Mouse (Mus musculus) hindbrain, embryonic 14.5 days (tissue): Measurements from ENCODE around the gene Dusp3. TPM values are rescaled to one million over a fixed set of nuclear protein-coding genes. Genes with fewer than 3 reads are reported as not detected.
A peak's percentile ranks its signal among the peaks of the same experiment; 100 is the strongest.

Source experiments
- ATAC-seq: fragments of 200-750 bp; cut with Nextera tagmentation; 2 replicates; pipeline ENCODE4 v1.8.0; 2017; ENCODE audit warnings: moderate number of reproducible peaks, mild to moderate bottlenecking, moderate TSS enrichment, moderate library complexity; ENCODE audit not compliant: low FRiP score
- DNase-seq: peaks from one replicate; pipeline ENCODE4 v3.0.0-alpha.2; 2015; ENCODE audit warnings: low spot score
- H3K27ac ChIP-seq: fragments of 300-500 bp; sonication (generic); 2 replicates; pipeline ENCODE4 v1.5.1; 2014; ENCODE audit warnings: mild to moderate bottlenecking, moderate library complexity
- H3K27me3 ChIP-seq: fragments of 300-500 bp; sonication (generic); 2 replicates; pipeline ENCODE4 v1.6.1; 2014; ENCODE audit warnings: mild to moderate bottlenecking, low read length, mixed read lengths; ENCODE audit not compliant: control insufficient read depth, insufficient read depth
- H3K36me3 ChIP-seq: fragments of 300-500 bp; sonication (generic); replicated peaks from 2 replicates; pipeline ENCODE4 v1.6.1; 2014; ENCODE audit not compliant: control insufficient read depth, insufficient read depth
- H3K4me1 ChIP-seq: fragments of 300-500 bp; sonication (generic); replicated peaks from 2 replicates; pipeline ENCODE4 v1.6.1; 2014; ENCODE audit warnings: antibody characterized with exemption, low read length, mixed read lengths; ENCODE audit not compliant: control insufficient read depth, insufficient read depth
- H3K4me2 ChIP-seq: fragments of 300-500 bp; sonication (generic); replicated peaks from 2 replicates; pipeline ENCODE4 v1.6.1; 2014; ENCODE audit warnings: mild to moderate bottlenecking, moderate library complexity
- H3K4me3 ChIP-seq: fragments of 300-500 bp; sonication (generic); replicated peaks from 2 replicates; pipeline ENCODE4 v1.5.1; 2014; ENCODE audit warnings: mild to moderate bottlenecking, low read length
- H3K9ac ChIP-seq: fragments of 300-500 bp; sonication (generic); 2 replicates; pipeline ENCODE4 v1.6.1; 2014
- H3K9me3 ChIP-seq: fragments of 300-500 bp; sonication (generic); 2 replicates; pipeline ENCODE4 v1.6.1; 2016; ENCODE audit warnings: low read length; ENCODE audit not compliant: control insufficient read depth
- WGBS: fragments of 180-500 bp; shearing (Covaris S2); extraction: QIAGEN DNeasy Blood & Tissue Kit; methylation state at CpG from one replicate; pipeline ENCODE4 v1.1.7; 2014; 5-methylcytosine and 5-hydroxymethylcytosine counted together
- polyA plus RNA-seq: library from polyadenylated mRNA; unstranded; fragments of >200 nt; fragmentation: Nextera tagmentation; extraction: Ambion mirVana; gene quantifications from 2 replicates; pipeline ENCODE4 v1.2.1, GENCODE M21; 2014

Dusp3 gene
- polyA plus RNA-seq, 1 experiment from 2014 or later = 24.0 TPM

DNA sequence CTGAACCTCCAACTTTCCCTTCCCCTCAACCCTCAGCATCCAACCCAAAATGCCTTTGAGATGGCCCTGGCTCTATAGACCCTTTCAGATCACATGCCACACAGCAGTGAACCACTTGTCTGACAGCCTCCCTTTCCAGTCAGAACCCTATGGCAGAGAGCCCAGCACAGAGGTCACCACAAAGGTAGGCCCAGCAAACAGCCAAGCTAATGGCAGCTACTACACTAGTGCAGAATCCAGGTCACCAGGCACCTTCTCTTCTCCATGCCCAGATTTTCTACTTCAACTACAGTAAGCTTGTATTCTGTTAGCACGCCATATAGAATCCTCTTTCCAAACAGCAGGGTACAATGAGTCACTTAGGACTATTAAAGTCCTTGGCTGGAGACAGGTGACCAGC is 29.3 kb upstream of the Dusp3 start:
- Histone ChIP-seq H3K4me1 (0 out of 2 replicates have a peak, but pooled peaks cover 3% of the 10 kb centered on the region), H3K27ac (no peak overlapping the region), H3K27me3 (no peaks in the 10 kb centered on the region), H3K4me2 (no peak overlapping the region), H3K4me3 (no peak overlapping the region), H3K36me3 (peaks cover 47% of the 10 kb centered on the region), H3K9me3 (no peaks in the 10 kb centered on the region), H3K9ac (no peak overlapping the region)
- no peak for DNase-seq
- 93% methylated on average over 1 of the region's 1 CpGs for WGBS
- ATAC-seq = no peak

DNA sequence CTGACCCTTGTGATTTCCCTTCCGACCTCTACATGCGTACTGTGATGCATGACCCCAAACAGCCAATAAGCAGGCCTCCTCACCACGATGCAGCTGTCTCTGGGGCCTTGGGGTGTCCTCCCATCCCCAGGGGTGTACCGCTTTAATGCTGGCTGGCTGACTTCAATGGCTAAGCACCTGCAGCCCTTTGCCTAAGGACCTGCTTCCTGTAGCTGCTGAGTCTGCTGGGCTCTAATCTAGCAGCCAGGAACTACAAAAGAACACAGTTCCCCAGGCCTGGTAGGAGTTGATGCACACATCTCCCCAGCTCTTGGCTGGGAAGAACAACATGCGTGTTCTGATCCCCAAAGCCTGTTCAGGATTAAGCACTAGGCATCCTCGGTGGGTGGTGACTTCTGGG is 28.7 kb upstream of the Dusp3 start:
- no peak overlapping the region for H3K27ac ChIP-seq
- peaks cover 50% of the 10 kb centered on the region for H3K36me3 ChIP-seq
- H3K9ac ChIP-seq = no peak overlapping the region
- H3K9me3 ChIP-seq = no peaks in the 10 kb centered on the region
- DNase-seq = no peak
- H3K27me3 ChIP-seq = no peaks in the 10 kb centered on the region
- 48% methylated on average over 6 of the region's 6 CpGs for WGBS
- H3K4me2 ChIP-seq = no peak overlapping the region
- ATAC-seq = no peak
- H3K4me1 ChIP-seq = peaks cover 5% of the 10 kb centered on the region; the same call in 1 of the 2 replicates
- no peak overlapping the region for H3K4me3 ChIP-seq

DNA sequence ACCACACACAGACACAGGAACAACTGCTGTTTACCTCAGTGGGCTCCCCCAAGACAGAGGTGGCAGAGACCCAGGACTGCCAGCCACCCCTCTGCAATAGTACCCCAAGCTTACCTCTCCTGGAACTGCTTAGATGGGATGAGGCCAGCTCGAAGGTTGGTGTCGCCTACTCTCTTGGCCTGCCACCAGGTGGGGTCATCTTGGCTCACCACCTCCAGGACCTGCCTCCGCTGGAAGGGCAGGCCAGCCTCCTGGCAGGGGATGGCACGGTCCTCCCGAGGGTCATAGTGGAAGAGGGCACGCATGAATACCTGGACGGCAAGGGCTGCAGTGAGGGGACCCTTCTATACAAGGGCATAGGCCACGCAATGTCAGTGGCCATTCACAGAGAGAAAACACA is 26.4 kb upstream of the Dusp3 start:
- Histone ChIP-seq H3K27ac (no peak overlapping the region), H3K4me2 (no peak overlapping the region), H3K9me3 (no peaks in the 10 kb centered on the region), H3K27me3 (no peaks in the 10 kb centered on the region), H3K9ac (no peak overlapping the region), H3K4me1 (peaks cover 14% of the 10 kb centered on the region; the same call in 1 of the 2 replicates), H3K36me3 (peaks cover 67% of the 10 kb centered on the region), H3K4me3 (no peak overlapping the region)
- no peak for ATAC-seq
- no peak for DNase-seq
- 87% methylated on average over 8 of the region's 8 CpGs for WGBS

DNA sequence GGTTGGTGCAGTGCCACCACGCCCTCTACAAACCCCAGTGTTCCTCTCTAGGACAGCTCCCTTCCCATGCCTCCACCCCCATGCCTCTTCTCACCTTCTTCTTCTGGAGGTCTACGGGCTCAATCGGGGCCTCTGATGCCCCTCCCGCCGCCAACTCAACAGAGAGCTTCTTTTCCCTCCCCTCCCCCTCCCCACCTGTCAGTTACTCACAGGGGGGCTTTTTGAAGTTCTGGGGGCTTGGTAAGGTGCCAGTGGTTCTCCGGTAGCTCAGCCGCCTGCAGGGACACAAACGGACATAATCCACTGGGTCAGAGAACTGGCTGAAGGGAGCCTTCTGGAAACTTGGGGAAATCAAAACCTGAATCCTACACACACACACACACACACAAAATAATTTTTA is 24.7 kb upstream of the Dusp3 start:
- DNase-seq = no peak
- peaks cover 14% of the 10 kb centered on the region; the same call in 1 of the 2 replicates for H3K4me1 ChIP-seq
- no peak overlapping the region for H3K9ac ChIP-seq
- H3K36me3 ChIP-seq = peaks cover 65% of the 10 kb centered on the region
- H3K27me3 ChIP-seq = no peaks in the 10 kb centered on the region
- no peak overlapping the region for H3K4me2 ChIP-seq
- H3K4me3 ChIP-seq = no peak overlapping the region
- no peak overlapping the region for H3K27ac ChIP-seq
- WGBS = 86% methylated on average over 8 of the region's 8 CpGs
- no peak for ATAC-seq
- no peaks in the 10 kb centered on the region for H3K9me3 ChIP-seq

DNA sequence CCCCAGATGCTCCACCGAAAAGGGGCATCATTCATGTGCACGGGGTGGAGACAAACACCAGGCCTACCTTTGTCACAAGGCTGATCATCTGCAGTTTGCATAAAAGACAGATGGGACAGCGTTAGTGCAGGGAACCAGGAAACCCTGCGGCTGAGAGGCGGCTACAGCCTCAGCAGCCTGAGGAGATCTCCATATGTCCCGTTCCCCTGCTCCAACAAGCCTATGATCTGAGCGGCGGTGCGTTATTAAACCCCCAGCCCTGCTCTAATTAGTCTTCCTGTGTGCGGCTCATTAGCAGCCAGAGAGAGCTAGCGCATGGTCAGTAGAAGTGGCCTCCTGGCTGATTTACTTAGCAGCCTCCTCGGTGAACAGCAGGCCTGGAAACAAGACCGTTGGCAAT is 23.3 kb upstream of the Dusp3 start:
- Histone ChIP-seq H3K4me1 (peaks cover 14% of the 10 kb centered on the region; the same call in 1 of the 2 replicates), H3K4me2 (no peak overlapping the region), H3K27ac (peak overlapping the region; percentile 76), H3K27me3 (no peaks in the 10 kb centered on the region), H3K9me3 (no peaks in the 10 kb centered on the region), H3K36me3 (peaks cover 62% of the 10 kb centered on the region), H3K4me3 (no peak overlapping the region), H3K9ac (no peak overlapping the region)
- ATAC-seq (peak; percentile 77), DNase-seq (peak; percentile 42)
- WGBS = 22% methylated on average over 13 of the region's 13 CpGs

DNA sequence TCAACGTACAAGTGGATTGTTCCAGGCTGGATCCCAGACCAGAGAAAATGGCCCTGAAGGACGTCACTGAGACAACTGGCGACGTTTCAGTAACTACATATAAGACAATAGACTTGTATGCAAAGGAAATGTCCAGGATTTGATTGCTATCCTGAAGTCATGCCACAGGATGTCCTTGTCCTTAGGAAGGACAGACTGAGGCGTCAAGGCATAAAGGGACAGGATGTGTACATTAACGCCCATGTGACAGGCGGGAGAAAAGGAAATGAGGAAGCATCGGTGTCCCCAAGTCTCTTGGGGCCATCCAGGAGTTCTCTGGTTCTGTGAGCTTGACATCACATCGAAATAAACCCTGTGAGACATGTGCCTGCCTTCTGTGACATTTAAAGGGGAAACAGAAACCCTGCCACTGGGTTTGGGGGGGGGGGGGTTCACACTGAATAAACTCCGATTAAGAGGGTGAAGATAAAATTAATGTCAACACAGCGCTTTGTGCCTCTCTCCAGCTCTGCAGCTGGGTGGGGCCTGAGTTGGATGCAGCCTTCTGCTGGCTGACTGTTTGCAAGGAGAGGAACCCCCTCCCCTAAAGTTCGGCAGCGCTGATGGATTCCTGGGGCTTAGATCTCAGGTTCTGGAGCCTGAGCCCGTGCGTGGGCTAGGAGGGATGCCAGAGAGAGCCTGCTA is 22.3 kb upstream of the Dusp3 start:
- Histone ChIP-seq H3K36me3 (peaks cover 62% of the 10 kb centered on the region), H3K4me2 (no peak overlapping the region), H3K4me3 (no peak overlapping the region), H3K4me1 (peaks cover 14% of the 10 kb centered on the region; the same call in 1 of the 2 replicates), H3K27me3 (no peaks in the 10 kb centered on the region), H3K9ac (no peak overlapping the region), H3K27ac (peak overlapping the region; percentile 76; the same call in 1 of the 2 replicates), H3K9me3 (no peaks in the 10 kb centered on the region)
- WGBS = 78% methylated on average over 15 of the region's 15 CpGs
- DNase-seq = no peak
- ATAC-seq = no peak

DNA sequence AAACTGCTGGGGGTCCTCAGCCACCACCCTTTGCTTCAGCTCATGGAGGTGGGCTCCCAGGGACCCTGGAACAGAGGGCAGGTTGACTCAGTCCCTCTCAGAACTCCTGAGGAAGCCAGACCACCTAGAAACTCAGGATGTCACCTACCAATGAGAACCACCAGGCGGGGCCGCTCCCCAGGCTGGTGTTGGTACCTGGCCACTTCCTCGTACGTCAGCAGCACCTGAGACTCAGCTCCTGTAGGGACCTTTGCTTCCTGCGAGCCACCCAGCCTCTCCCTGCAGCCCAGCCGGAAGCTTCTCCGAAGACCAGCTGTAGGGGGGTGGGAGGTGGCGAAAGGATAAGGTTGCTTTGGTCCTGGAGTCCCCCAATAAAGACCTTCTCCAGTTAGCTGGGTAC is 21.6 kb upstream of the Dusp3 start:
- WGBS = 96% methylated on average over 8 of the region's 8 CpGs
- no peak for ATAC-seq
- H3K4me1 ChIP-seq = peaks cover 14% of the 10 kb centered on the region; the same call in 1 of the 2 replicates
- H3K4me3 ChIP-seq = no peak overlapping the region
- H3K36me3 ChIP-seq = peaks cover 68% of the 10 kb centered on the region
- no peaks in the 10 kb centered on the region for H3K9me3 ChIP-seq
- no peak overlapping the region for H3K9ac ChIP-seq
- H3K27ac ChIP-seq = no peak overlapping the region
- H3K27me3 ChIP-seq = no peaks in the 10 kb centered on the region
- DNase-seq = no peak
- no peak overlapping the region for H3K4me2 ChIP-seq

DNA sequence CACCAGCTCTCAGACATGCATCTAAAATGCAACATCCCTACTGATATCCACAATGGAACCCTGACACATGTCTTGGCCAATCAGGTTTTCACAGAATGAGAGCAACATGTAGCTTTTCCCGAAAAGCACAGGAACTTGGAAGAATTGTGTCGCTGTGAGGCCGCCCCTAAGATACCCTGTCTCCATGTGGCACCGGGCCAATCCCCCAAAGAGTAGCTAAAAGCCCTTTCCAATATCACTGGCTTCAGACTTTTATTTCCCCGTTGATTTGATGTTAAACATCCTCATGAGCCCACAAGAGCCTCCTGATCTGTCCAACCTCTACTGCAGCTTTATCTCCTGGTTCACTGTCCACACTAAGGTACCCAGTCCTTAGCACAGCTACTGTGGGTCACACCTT is 19.9 kb upstream of the Dusp3 start:
- ATAC-seq (no peak), DNase-seq (no peak)
- H3K27ac ChIP-seq = no peak overlapping the region
- no peak overlapping the region for H3K9ac ChIP-seq
- peaks cover 14% of the 10 kb centered on the region; the same call in 1 of the 2 replicates for H3K4me1 ChIP-seq
- no peaks in the 10 kb centered on the region for H3K27me3 ChIP-seq
- H3K4me3 ChIP-seq = no peak overlapping the region
- WGBS = 59% methylated on average over 5 of the region's 5 CpGs
- peaks cover 63% of the 10 kb centered on the region for H3K36me3 ChIP-seq
- H3K4me2 ChIP-seq = no peak overlapping the region
- H3K9me3 ChIP-seq = no peaks in the 10 kb centered on the region

DNA sequence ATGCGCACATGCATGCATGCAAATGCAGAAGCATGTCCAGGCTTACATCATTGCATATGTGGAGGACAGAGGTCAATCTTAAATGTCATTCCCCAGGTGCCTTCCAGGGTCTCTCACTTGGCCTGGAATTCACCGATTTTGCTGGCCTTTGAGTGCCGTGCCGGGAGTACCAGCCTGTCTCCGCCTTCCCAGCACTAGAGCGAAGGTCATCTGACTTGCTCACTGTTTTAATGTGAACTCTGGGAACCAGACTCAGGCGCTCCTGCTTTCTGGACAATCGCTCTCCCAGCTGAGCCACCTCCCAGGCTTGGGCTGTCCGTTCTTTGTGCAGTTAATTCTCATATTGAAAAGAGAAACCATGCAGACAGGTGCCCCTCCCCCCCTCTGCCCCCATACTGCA is 19.5 kb upstream of the Dusp3 start:
- DNase-seq = no peak
- WGBS = 45% methylated on average over 9 of the region's 9 CpGs
- peaks cover 67% of the 10 kb centered on the region for H3K36me3 ChIP-seq

More for the DNA sequence above, 19.5 kb upstream of the Dusp3 start:
- no peak overlapping the region for H3K4me3 ChIP-seq
- no peak for ATAC-seq
- H3K27ac ChIP-seq = no peak overlapping the region
- H3K9me3 ChIP-seq = no peaks in the 10 kb centered on the region
- peaks cover 10% of the 10 kb centered on the region; the same call in 1 of the 2 replicates for H3K4me1 ChIP-seq
- H3K9ac ChIP-seq = no peak overlapping the region
- no peak overlapping the region for H3K4me2 ChIP-seq
- H3K27me3 ChIP-seq = no peaks in the 10 kb centered on the region
